Mouse (Mus musculus): ENCODE measurements around the gene Gm20388.

The Gm20388 gene

GRCm38 (mm10) chr8:121115136-121115535 is 1204.5 kb downstream of the Gm20388 start:
- DNase-seq (ENCODE audit: low spot score in 2 of 2), result no peak

GRCm38 (mm10) chr8:121115948-121116347 is 1205.3 kb downstream of the Gm20388 start, which contains the start of gene Foxc2:
Gene Foxc2 (plus strand): TSS chr8:121116171.
- peak in 1 of 2 experiments; percentile 54 for DNase-seq (ENCODE audit: low spot score in 2 of 2)

GRCm38 (mm10) chr8:121116591-121117185 is 1206.0 kb downstream of the Gm20388 start:
- no peak for DNase-seq (ENCODE audit: low spot score in 2 of 2)

- no peak for DNase-seq (ENCODE audit: low spot score in 2 of 2)
Observed at GRCm38 (mm10) chr8:121117186-121117651, 1206.6 kb downstream of the Gm20388 start.

- DNase-seq (ENCODE audit: low spot score in 2 of 2), result no peak
Observed at GRCm38 (mm10) chr8:121117906-121118305, 1207.3 kb downstream of the Gm20388 start.

- no peak for DNase-seq (ENCODE audit: low spot score in 2 of 2)
Observed at GRCm38 (mm10) chr8:121118634-121119420, 1208.2 kb downstream of the Gm20388 start.

GRCm38 (mm10) chr8:121119635-121120455 is 1209.2 kb downstream of the Gm20388 start:
- DNase-seq (ENCODE audit: low spot score in 2 of 2), result no peak

- no peak for DNase-seq (ENCODE audit: low spot score in 2 of 2)
Observed at GRCm38 (mm10) chr8:121120456-121121419, 1210.1 kb downstream of the Gm20388 start.

GRCm38 (mm10) chr8:121121704-121122103 is 1211.1 kb downstream of the Gm20388 start:
- no peak for DNase-seq (ENCODE audit: low spot score in 2 of 2)

GRCm38 (mm10) chr8:121122368-121122767 is 1211.7 kb downstream of the Gm20388 start:
- no peak for DNase-seq (ENCODE audit: low spot score in 2 of 2)

GRCm38 (mm10) chr8:121123113-121123512 is 1212.5 kb downstream of the Gm20388 start:
- no peak for DNase-seq (ENCODE audit: low spot score in 2 of 2)

- no peak for DNase-seq (ENCODE audit: low spot score in 2 of 2)
Observed at GRCm38 (mm10) chr8:121124547-121125239, 1214.1 kb downstream of the Gm20388 start.

- peak in 1 of 2 experiments; percentile 31 for DNase-seq (ENCODE audit: low spot score in 2 of 2)
Observed at GRCm38 (mm10) chr8:121125311-121125876, 1214.8 kb downstream of the Gm20388 start.

GRCm38 (mm10) chr8:121126191-121126590 is 1215.5 kb downstream of the Gm20388 start:
- no peak for DNase-seq (ENCODE audit: low spot score in 2 of 2)

- DNase-seq (ENCODE audit: low spot score in 2 of 2), result no peak
Observed at GRCm38 (mm10) chr8:121126694-121127093, 1216.1 kb downstream of the Gm20388 start.

- no peak for DNase-seq (ENCODE audit: low spot score in 2 of 2)
Observed at GRCm38 (mm10) chr8:121127291-121127701, 1216.7 kb downstream of the Gm20388 start.

- DNase-seq (ENCODE audit: low spot score in 2 of 2), result no peak
Observed at GRCm38 (mm10) chr8:121127756-121128375, 1217.2 kb downstream of the Gm20388 start, which contains the start of gene Foxl1. Gene Foxl1 (plus strand): TSS chr8:121127940.

GRCm38 (mm10) chr8:121128531-121129264 is 1218.1 kb downstream of the Gm20388 start:
- DNase-seq (ENCODE audit: low spot score in 2 of 2), result no peak

All from left cerebral cortex, adult 9 months (tissue).